Mouse (Mus musculus) kidney, embryonic 14.5 days (tissue): ENCODE measurements around the gene Erg. TPM values are rescaled to one million over a fixed set of nuclear protein-coding genes. Genes with fewer than 3 reads are reported as not detected.

Experiments used
- ATAC-seq: fragments of 200-750 bp; cut with Nextera tagmentation; 2 replicates; pipeline ENCODE4 v1.8.0; 2017; ENCODE audit warnings: moderate number of reproducible peaks, mild to moderate bottlenecking, moderate TSS enrichment, moderate library complexity; ENCODE audit not compliant: low FRiP score, low TSS enrichment
- H3K27ac ChIP-seq: fragments of 300-500 bp; sonication (generic); 2 replicates; pipeline ENCODE4 v1.5.1; 2014; ENCODE audit warnings: low read depth, mild to moderate bottlenecking, low read length, moderate library complexity, mixed read lengths
- H3K27me3 ChIP-seq: fragments of 300-500 bp; sonication (generic); 2 replicates; pipeline ENCODE4 v1.6.1; 2014; ENCODE audit warnings: mild to moderate bottlenecking, low read length; ENCODE audit not compliant: control insufficient read depth, insufficient read depth
- H3K36me3 ChIP-seq: fragments of 300-500 bp; sonication (generic); 2 replicates; pipeline ENCODE4 v1.6.1; 2014; ENCODE audit warnings: low read length, mixed read lengths; ENCODE audit not compliant: control insufficient read depth, insufficient read depth
- H3K4me1 ChIP-seq: fragments of 300-500 bp; sonication (generic); 2 replicates; pipeline ENCODE4 v1.6.1; 2014; ENCODE audit warnings: low read length, mixed read lengths; ENCODE audit not compliant: control insufficient read depth, insufficient read depth
- H3K4me2 ChIP-seq: fragments of 300-500 bp; sonication (generic); replicated peaks from 2 replicates; pipeline ENCODE4 v1.6.1; 2014; ENCODE audit warnings: low read depth, mild to moderate bottlenecking, low read length
- H3K4me3 ChIP-seq: fragments of 300-500 bp; sonication (generic); 2 replicates; pipeline ENCODE4 v1.5.1; 2014; ENCODE audit warnings: mild to moderate bottlenecking, low read length
- H3K9ac ChIP-seq: fragments of 300-500 bp; sonication (generic); 2 replicates; pipeline ENCODE4 v1.6.1; 2014; ENCODE audit warnings: low read depth, mild to moderate bottlenecking, low read length, moderate library complexity
- H3K9me3 ChIP-seq: fragments of 300-500 bp; sonication (generic); 2 replicates; pipeline ENCODE4 v1.6.1; 2016; ENCODE audit warnings: low read length; ENCODE audit not compliant: control insufficient read depth
- WGBS: fragments of 180-500 bp; shearing (Covaris S2); extraction: QIAGEN DNeasy Blood & Tissue Kit; methylation state at CpG from one replicate; pipeline ENCODE4 v1.1.7; 2014; 5-methylcytosine and 5-hydroxymethylcytosine counted together
- polyA plus RNA-seq: library from polyadenylated mRNA; unstranded; fragments of >200 nt; fragmentation: Nextera tagmentation; extraction: Ambion mirVana; gene quantifications from 2 replicates; pipeline ENCODE4 v1.2.1, GENCODE M21; 2014

Erg gene
- polyA plus RNA-seq, 1 experiment from 2014 or later, result 6.0 TPM

DNA sequence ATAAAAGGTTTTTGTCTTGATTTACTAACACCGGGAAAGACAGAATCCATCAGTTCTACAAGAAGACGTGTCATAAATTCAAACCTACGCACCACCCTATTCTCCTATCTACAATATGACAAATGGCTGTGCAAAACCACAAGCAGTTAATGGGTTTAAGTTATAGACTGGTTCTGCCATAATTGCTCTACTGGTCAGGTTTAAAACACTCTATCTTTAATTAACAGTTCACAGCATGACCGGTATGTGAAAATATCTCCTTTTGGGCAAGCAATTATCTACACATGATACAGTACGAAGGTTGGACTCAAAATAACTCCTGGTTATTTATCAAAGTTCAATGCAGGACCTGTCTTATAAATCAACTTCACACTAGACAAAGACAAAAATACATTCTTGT, 107.8 kb downstream of the Erg start:
- Histone ChIP-seq H3K27ac (no peak overlapping the region), H3K9me3 (no peaks in the 10 kb centered on the region), H3K27me3 (no peaks in the 10 kb centered on the region), H3K4me1 (no peaks in the 10 kb centered on the region), H3K9ac (no peak overlapping the region), H3K4me2 (no peak overlapping the region), H3K4me3 (no peak overlapping the region), H3K36me3 (no peaks in the 10 kb centered on the region)
- 71% methylated on average over 5 of the region's 5 CpGs for WGBS
- ATAC-seq, result no peak

DNA sequence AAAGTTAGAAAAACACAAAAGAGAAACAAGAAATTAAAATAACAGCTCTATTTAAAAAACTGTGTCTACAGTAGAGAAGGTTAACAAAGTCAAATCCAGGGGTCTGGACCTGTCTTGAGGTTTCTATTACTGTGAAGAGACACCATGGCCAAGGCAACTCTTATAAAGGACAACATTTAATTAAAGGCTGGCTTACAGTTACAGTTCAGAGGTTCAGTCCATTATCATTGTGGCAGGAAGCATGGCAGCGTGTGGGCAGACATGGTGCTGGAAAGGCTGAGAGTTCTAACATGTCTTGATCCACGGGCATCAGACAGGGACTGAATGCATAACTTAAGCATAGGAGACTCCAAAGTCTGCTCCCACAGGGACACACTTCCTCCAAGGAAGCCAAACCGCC, 111.4 kb downstream of the Erg start:
- no peak overlapping the region for H3K9ac ChIP-seq
- 81% methylated on average over 3 of the region's 3 CpGs for WGBS

DNA sequence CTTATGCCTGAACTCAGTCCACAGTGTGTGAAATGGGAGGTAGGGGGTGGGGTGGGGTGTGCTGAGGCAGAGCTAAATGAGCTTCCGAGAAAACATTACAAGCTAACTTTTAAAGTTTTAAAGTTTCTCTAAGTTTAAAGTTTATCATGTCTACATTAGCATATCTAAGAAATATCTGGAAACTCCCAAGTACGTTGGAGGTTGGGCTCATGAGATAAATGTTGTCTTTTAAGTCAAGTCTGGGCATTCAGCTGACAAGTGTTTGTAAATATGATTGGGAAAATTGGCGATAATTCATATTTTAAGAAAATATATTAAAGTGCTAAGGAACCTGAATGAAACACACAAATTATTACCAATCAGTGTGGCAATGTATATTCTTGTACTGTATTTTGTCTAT, 112.4 kb downstream of the Erg start:
- Histone ChIP-seq H3K36me3 (no peaks in the 10 kb centered on the region), H3K27me3 (no peaks in the 10 kb centered on the region), H3K4me2 (no peak overlapping the region), H3K4me3 (no peak overlapping the region), H3K27ac (no peak overlapping the region), H3K9me3 (no peaks in the 10 kb centered on the region), H3K4me1 (no peaks in the 10 kb centered on the region), H3K9ac (no peak overlapping the region)
- WGBS, result 93% methylated on average over 3 of the region's 3 CpGs
- no peak for ATAC-seq

More for the DNA sequence above, 111.4 kb downstream of the Erg start:
- Histone ChIP-seq H3K4me1 (no peaks in the 10 kb centered on the region), H3K27me3 (no peaks in the 10 kb centered on the region), H3K36me3 (no peaks in the 10 kb centered on the region), H3K4me3 (no peak overlapping the region), H3K4me2 (no peak overlapping the region), H3K27ac (no peak overlapping the region), H3K9me3 (no peaks in the 10 kb centered on the region)
- no peak for ATAC-seq

DNA sequence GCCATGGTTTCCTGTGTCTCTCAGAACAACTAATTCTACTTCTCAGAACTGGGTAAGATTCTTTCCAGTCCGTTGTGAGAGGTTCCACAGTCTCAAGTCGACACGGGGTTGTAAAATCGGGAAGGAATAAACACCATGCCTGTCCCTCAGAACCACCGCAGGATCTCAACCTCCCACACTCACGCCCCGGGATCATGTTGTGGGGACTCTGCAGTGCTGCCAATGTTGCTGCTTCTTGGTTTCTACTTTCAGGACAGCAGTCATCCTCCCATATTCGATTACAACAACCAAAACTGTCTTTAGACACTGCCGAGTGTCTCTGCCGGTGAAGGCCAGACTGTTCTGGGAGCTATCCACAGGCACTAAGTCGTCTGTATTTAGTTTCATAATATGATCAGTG, 113.6 kb downstream of the Erg start:
- H3K4me3 ChIP-seq, result no peak overlapping the region
- no peak overlapping the region for H3K4me2 ChIP-seq
- H3K4me1 ChIP-seq, result no peaks in the 10 kb centered on the region
- H3K9me3 ChIP-seq, result no peaks in the 10 kb centered on the region
- no peak overlapping the region for H3K27ac ChIP-seq
- no peaks in the 10 kb centered on the region for H3K36me3 ChIP-seq
- WGBS, result 45% methylated on average over 11 of the region's 11 CpGs
- H3K27me3 ChIP-seq, result no peaks in the 10 kb centered on the region
- no peak for ATAC-seq
- H3K9ac ChIP-seq, result no peak overlapping the region

DNA sequence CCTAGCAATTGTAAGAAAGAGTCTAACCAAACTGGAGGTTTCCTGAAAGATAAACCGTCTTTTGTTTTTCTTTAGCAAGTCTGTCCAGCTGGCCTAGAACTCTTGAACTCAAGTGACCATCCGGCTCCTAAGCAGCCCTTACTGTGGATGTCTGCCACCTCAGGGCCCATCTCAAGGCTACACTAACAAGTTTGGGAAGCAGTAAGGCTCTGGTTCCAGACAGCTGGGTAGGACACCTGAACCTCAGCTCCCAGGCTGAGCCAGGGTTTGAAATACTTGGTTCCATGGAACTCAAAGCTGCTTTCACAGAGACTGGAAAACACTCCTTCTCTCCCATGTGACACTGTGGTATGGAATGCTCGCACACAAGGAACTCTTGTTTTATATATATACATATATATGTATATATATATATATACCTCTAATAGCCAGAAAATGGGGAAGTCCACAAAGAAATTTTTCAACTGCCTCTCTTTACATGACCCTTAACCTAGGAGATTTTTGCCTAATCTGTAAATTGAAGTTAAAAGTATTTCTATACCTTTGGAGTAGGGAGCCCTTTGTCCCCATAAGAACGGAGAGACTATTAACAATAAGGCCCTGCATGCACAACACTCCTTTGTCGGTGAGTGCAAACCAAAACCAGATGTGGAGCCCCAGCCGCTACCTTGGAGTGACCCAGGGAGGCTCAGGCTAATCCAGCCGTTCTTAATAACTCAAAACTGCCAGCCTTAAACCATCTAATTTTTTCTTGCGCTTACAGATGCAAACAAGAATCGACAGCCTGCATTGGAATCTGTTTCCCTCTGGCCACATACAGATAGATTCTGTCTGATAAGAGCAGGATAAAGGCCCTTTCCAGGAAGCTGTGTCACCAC, 116.9 kb downstream of the Erg start:
- Histone ChIP-seq H3K27me3 (no peaks in the 10 kb centered on the region), H3K36me3 (no peaks in the 10 kb centered on the region), H3K27ac (no peak overlapping the region), H3K9me3 (no peaks in the 10 kb centered on the region), H3K4me1 (no peaks in the 10 kb centered on the region), H3K4me3 (no peak overlapping the region), H3K4me2 (no peak overlapping the region), H3K9ac (no peak overlapping the region)
- ATAC-seq, result no peak
- WGBS, result 66% methylated on average over 9 of the region's 9 CpGs

DNA sequence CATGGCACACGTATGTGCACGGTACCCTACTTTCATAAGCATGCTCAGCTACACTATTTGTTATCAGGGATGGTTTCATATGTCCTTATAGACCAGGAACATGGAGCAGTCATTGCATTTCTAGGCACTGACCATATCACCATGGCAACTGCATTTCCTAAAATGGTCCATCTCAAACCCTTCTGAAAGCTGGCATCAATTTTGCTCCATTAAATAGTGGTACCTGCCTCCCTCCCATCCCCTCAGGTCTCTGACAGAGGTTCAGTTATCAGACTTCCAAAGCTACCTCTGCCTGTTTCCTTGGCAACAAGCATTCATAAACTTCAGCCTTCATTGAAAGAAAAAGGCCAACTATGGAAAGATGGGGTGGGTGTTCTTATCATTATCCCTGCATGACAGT, 118.5 kb downstream of the Erg start:
- Histone ChIP-seq H3K27ac (no peak overlapping the region), H3K36me3 (no peaks in the 10 kb centered on the region), H3K4me2 (no peak overlapping the region), H3K27me3 (no peaks in the 10 kb centered on the region), H3K9me3 (no peaks in the 10 kb centered on the region), H3K4me3 (no peak overlapping the region), H3K9ac (no peak overlapping the region), H3K4me1 (no peaks in the 10 kb centered on the region)
- no peak for ATAC-seq
- 96% methylated on average over 2 of the region's 2 CpGs for WGBS

DNA sequence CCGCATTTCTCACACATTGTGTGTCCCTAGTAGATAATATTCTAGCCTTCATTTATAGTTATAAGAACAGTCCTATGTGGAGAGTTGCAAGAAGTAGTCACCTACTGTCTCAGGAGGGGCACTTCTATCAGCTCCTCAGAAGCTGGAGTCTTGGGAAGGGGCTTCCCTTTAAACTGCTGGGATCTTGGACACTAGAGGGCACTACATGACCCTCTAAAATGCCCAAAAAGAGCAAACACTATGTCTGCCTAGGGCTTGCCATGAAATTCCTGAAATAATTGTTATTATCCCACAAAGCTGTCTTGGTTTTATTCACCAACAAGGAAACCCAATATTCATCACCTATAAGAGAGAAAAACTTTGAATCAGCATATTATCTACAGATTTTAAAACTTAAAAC, 119.8 kb downstream of the Erg start:
- Histone ChIP-seq H3K9ac (no peak overlapping the region), H3K9me3 (no peaks in the 10 kb centered on the region), H3K27me3 (no peaks in the 10 kb centered on the region), H3K4me2 (no peak overlapping the region), H3K4me3 (no peak overlapping the region), H3K27ac (no peak overlapping the region), H3K36me3 (no peaks in the 10 kb centered on the region), H3K4me1 (no peaks in the 10 kb centered on the region)
- no peak for ATAC-seq
- 94% methylated on average over 1 of the region's 1 CpGs for WGBS

DNA sequence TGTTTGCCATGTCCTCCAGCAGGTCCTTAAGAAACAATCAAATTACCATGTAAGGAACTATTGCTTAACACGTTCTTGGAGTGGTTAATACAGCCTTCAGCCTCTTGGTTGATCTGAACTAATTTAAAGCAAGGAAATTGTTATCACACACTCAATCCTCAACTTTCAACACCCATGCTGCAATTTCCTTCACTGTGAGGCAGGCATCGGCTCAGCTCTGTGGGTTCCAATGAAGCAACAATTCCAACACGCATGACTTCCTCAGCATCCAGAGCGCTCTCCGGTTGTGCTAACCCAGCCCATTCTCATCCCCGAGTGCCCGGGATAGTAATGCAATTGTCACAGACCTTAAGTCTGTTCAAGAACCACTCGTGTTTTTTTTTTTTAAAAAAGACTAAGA, 121.8 kb downstream of the Erg start:
- H3K27ac ChIP-seq, result no peak overlapping the region
- H3K36me3 ChIP-seq, result no peaks in the 10 kb centered on the region
- no peak overlapping the region for H3K4me3 ChIP-seq
- H3K9ac ChIP-seq, result no peak overlapping the region
- WGBS, result 70% methylated on average over 8 of the region's 8 CpGs
- H3K4me2 ChIP-seq, result no peak overlapping the region
- H3K4me1 ChIP-seq, result no peaks in the 10 kb centered on the region
- H3K9me3 ChIP-seq, result no peaks in the 10 kb centered on the region
- no peaks in the 10 kb centered on the region for H3K27me3 ChIP-seq
- ATAC-seq, result no peak

DNA sequence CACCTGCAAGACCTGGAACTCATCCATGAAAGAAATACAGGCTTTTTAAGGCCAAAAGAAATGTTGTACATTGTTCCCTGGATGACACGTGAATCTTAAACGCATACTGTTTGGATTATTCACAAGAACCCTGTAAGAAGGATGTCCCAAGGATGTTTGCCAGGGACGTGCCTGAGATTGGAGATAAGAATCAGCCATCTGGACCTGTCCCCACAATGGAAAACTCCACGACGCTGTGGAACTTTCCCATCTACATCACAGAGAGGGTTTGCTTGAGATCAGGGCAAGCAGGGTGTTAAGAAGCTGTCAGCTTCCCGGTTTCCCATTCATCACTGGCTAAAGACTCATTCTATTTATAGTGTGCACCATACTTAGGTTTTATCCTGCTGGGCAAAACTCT, 122.6 kb downstream of the Erg start:
- WGBS, result 53% methylated on average over 6 of the region's 6 CpGs
- Histone ChIP-seq H3K9me3 (no peaks in the 10 kb centered on the region), H3K9ac (no peak overlapping the region), H3K36me3 (no peaks in the 10 kb centered on the region), H3K4me1 (no peaks in the 10 kb centered on the region), H3K27ac (no peak overlapping the region), H3K4me3 (no peak overlapping the region), H3K4me2 (no peak overlapping the region), H3K27me3 (no peaks in the 10 kb centered on the region)
- ATAC-seq, result no peak
